Mouse (Mus musculus) forebrain, postnatal 0 days (tissue): ENCODE results near the gene Nop2. TPM values are rescaled to one million over a fixed set of nuclear protein-coding genes. Genes with fewer than 3 reads are reported as not detected.
A peak's percentile ranks its signal among the peaks of the same experiment; 100 is the strongest.

Experiments
- ATAC-seq: fragments of 200-750 bp; cut with Nextera tagmentation; 2 replicates; pipeline ENCODE4 v1.8.0; 2017; ENCODE audit warnings: mild to moderate bottlenecking, moderate library complexity
- DNase-seq: peaks from one replicate; pipeline ENCODE4 v3.0.0-alpha.2; 2015
- H3K27ac ChIP-seq: fragments of 300-500 bp; sonication (generic); 2 replicates; pipeline ENCODE4 v1.5.1; 2014; ENCODE audit warnings: low read depth, mild to moderate bottlenecking, antibody characterized with exemption, low read length, moderate library complexity, mixed read lengths
- H3K27me3 ChIP-seq: fragments of 300-500 bp; sonication (generic); 2 replicates; pipeline ENCODE4 v1.6.1; 2014; ENCODE audit warnings: mild to moderate bottlenecking, low read length, mixed read lengths; ENCODE audit not compliant: insufficient read depth
- H3K36me3 ChIP-seq: fragments of 300-500 bp; sonication (generic); 2 replicates; pipeline ENCODE4 v1.6.1; 2014; ENCODE audit warnings: mild to moderate bottlenecking, moderate library complexity; ENCODE audit not compliant: insufficient read depth
- H3K4me1 ChIP-seq: fragments of 300-500 bp; sonication (generic); 2 replicates; pipeline ENCODE4 v1.6.1; 2014; ENCODE audit warnings: antibody characterized with exemption; ENCODE audit not compliant: insufficient read depth
- H3K4me2 ChIP-seq: fragments of 300-500 bp; sonication (generic); 2 replicates; pipeline ENCODE4 v1.6.1; 2014; ENCODE audit warnings: low read depth, mild to moderate bottlenecking, moderate library complexity
- H3K4me3 ChIP-seq: fragments of 300-500 bp; sonication (generic); 2 replicates; pipeline ENCODE4 v1.5.1; 2014; ENCODE audit warnings: low read depth, low read length, mixed read lengths
- H3K9ac ChIP-seq: fragments of 300-500 bp; sonication (generic); 2 replicates; pipeline ENCODE4 v1.6.1; 2014; ENCODE audit warnings: mild to moderate bottlenecking
- H3K9me3 ChIP-seq: fragments of 300-500 bp; sonication (generic); 2 replicates; pipeline ENCODE4 v1.6.1; 2016; ENCODE audit warnings: low read length
- CTCF ChIP-seq: sonication (generic); IDR thresholded peaks from 2 replicates; pipeline ENCODE4 v1.5.1; 2016; ENCODE audit warnings: antibody characterized with exemption, control low read depth, low read depth
- WGBS: fragments of 180-500 bp; shearing (Covaris S2); extraction: QIAGEN DNeasy Blood & Tissue Kit; methylation state at CpG from one replicate; pipeline ENCODE4 v1.1.7; 2014; 5-methylcytosine and 5-hydroxymethylcytosine counted together
- polyA plus RNA-seq: library from polyadenylated mRNA; unstranded; fragments of >200 nt; fragmentation: Nextera tagmentation; extraction: Ambion mirVana; gene quantifications from 2 replicates; pipeline ENCODE4 v1.2.1, GENCODE M21; 2015
- total RNA-seq: library from RNA; depleted of rRNA; stranded (reverse); fragments of >200 nt; gene quantifications from 2 replicates; pipeline ENCODE4 v1.2.3, GENCODE M21; 2014

Nop2 gene
- total and polyA plus RNA-seq, 2 experiments from 2014 or later: 43.5 to 56.0 TPM

DNA sequence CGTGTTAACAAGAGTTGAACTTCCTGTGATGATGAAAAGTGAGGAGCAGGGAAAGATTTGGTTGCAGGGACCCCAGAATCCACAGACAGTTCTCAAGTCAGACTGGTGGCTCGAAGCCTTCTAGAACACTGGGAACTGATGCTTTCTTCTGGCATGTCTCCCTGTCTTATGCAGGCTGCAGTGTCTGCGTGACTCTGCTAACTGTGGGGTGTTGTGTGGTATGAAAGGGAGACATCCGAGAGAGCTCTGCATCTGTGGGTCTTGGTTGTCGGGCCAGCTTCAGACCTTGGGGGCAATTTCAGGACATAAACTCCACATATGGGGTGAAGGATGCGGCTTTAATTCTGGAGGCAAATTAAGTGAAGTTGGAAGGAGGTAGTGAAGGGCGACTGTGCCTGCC, 14.4 kb downstream of the Nop2 start:
- no peaks in the 10 kb centered on the region for H3K9me3 ChIP-seq
- H3K36me3 ChIP-seq: peaks cover 21% of the 10 kb centered on the region
- peak overlapping the region; percentile 97 for H3K4me2 ChIP-seq
- ATAC-seq (no peak), DNase-seq (peak; percentile 27)
- no peak overlapping the region for H3K27ac ChIP-seq
- H3K4me1 ChIP-seq: peaks cover 22% of the 10 kb centered on the region
- H3K4me3 ChIP-seq: peak overlapping the region; percentile 79
- H3K27me3 ChIP-seq: no peaks in the 10 kb centered on the region
- peak overlapping the region; percentile 91 for H3K9ac ChIP-seq
- 40% methylated on average over 7 of the region's 7 CpGs for WGBS
- no peak for TF ChIP-seq CTCF

DNA sequence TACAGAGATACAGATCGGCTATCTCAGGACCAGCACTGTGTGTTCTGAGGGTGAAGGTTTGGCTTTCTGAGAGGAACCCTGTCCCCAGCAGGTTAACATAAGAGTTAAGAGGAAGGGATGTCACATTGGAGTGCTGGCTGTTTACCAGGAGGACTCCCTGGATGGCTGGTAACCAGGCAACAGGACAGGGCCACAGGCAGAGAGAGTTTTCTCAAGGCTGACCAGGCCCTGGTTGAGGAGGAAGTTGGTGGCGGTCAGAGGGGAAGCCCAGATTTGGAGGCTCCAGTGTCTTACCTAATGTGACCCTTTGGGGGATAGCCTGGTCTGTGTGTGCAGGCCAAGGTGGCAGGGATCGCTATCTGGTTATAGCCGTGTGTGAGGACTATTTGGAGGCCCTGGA, 15.1 kb downstream of the Nop2 start:
- TF ChIP-seq CTCF: no peak
- H3K4me1 ChIP-seq: peaks cover 22% of the 10 kb centered on the region

GRCm38 (mm10) chr6:125147329-125147728, 15.6 kb downstream of the Nop2 start:
- H3K4me1 ChIP-seq: peaks cover 22% of the 10 kb centered on the region
- no peak for ATAC-seq
- peaks cover 25% of the 10 kb centered on the region for H3K36me3 ChIP-seq
- no peak for TF ChIP-seq CTCF
- H3K4me3 ChIP-seq: no peak overlapping the region
- WGBS: 63% methylated on average over 10 of the region's 10 CpGs
- H3K9me3 ChIP-seq: no peaks in the 10 kb centered on the region
- H3K9ac ChIP-seq: peak overlapping the region; percentile 91; the same call in 1 of the 2 replicates
- no peaks in the 10 kb centered on the region for H3K27me3 ChIP-seq
- no peak for DNase-seq
- no peak overlapping the region for H3K27ac ChIP-seq
- H3K4me2 ChIP-seq: peak overlapping the region; percentile 97

More for the DNA sequence above, 15.1 kb downstream of the Nop2 start:
- ATAC-seq (no peak), DNase-seq (no peak)
- Histone ChIP-seq H3K36me3 (peaks cover 22% of the 10 kb centered on the region), H3K4me3 (0 out of 2 replicates have a peak overlapping the region, but pooled peaks have one; percentile 79), H3K27me3 (no peaks in the 10 kb centered on the region), H3K9ac (peak overlapping the region; percentile 91), H3K27ac (no peak overlapping the region), H3K4me2 (peak overlapping the region; percentile 97), H3K9me3 (no peaks in the 10 kb centered on the region)
- 85% methylated on average over 4 of the region's 4 CpGs for WGBS

DNA sequence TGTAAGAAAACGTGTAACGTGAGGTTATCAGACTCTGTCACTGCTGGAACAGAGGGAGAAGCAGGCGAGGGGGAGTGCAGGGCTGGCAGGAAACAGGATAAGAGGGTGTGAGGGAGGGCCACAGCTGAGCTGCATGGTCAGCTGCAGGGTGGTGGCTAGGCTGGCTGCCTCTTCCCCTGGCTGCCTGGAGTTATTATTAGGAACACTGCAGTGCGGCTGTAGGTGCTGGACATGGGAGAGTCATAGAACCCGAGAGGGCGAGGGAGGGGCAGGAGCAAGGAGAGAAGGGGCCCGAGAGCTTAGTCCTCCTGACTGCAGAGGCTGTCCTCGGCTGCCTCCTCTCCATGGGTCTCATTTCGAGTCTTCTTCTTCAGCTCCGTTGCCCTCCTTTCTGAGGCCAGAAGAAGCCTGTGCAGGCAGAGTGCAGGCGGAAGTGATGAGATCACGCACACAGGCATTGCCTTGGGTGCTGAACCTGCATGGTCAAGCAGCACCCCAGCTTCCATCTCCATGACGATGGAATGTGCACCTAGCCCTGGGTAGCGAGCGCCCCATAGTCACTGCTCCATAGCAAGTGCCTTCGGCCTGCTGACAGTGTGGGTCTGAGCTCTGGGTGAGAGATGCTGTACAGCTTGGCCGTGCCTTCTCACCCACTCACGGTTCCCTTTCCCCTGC, 16.7 kb downstream of the Nop2 start:
- WGBS: 73% methylated on average over 18 of the region's 18 CpGs
- Histone ChIP-seq H3K9ac (0 out of 2 replicates have a peak overlapping the region, but pooled peaks have one; percentile 91), H3K27ac (peak overlapping the region; percentile 29; the same call in 1 of the 2 replicates), H3K36me3 (peaks cover 33% of the 10 kb centered on the region), H3K27me3 (no peaks in the 10 kb centered on the region), H3K9me3 (no peaks in the 10 kb centered on the region), H3K4me2 (no peak overlapping the region), H3K4me1 (peaks cover 22% of the 10 kb centered on the region), H3K4me3 (no peak overlapping the region)
- ATAC-seq: no peak
- DNase-seq: no peak
- no peak for TF ChIP-seq CTCF

DNA sequence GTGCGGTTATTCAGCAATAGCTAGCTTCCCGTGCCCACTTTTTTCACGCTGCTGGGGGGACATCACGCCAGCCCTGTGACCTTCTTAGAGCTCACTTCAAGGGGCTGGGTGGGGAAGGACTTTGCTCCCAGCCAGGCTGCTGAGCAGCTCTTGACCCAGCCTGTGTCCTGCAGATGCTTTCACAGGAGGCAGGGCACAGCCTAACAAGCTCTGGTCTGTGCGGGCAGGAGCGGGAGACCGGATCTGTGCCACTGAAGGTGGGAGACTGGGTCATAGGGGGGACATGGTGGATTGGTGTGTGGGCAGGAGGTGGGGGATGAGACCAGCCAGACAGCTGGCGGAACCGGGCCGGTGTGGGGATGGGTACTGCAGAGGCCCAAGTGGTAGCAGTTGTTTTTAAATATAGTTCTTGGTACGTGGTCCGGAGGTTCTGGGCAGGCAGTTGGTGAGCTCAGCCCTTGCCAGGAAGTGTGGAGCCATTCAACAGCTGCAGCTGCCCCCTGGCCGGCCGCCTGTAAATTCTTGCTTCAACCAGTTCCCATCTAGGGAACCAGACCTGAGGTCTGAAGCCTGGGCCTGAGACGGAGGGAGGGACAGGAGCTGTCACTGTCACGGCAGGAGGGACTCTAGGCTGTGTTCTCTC, 17.3 kb downstream of the Nop2 start:
- Histone ChIP-seq H3K36me3 (peaks cover 34% of the 10 kb centered on the region), H3K9me3 (no peaks in the 10 kb centered on the region), H3K27me3 (no peaks in the 10 kb centered on the region), H3K4me3 (no peak overlapping the region), H3K4me2 (no peak overlapping the region), H3K4me1 (peaks cover 22% of the 10 kb centered on the region), H3K9ac (no peak overlapping the region), H3K27ac (peak overlapping the region; percentile 29; the same call in 1 of the 2 replicates)
- 73% methylated on average over 16 of the region's 16 CpGs for WGBS
- DNase-seq: peak; percentile 35
- no peak for TF ChIP-seq CTCF
- ATAC-seq: no peak

DNA sequence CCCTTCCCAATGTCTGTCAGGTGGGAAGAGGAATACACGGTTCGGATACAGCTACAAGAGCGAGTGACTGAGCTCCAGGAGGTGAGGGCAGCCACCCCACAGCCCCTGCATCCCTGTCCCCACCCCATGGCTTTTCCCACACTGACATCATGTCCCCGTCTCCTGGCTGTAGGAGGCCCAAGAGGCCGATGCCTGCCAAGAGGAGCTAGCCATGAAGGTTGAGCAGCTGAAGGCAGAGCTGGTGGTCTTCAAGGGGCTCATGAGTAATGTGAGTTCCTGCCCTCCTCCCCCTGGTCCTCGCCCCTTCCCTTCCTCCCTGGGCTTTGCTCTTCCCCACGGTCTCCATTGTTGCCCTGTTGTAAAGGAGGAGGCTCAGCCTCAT, 17.9 kb downstream of the Nop2 start:
- Histone ChIP-seq H3K4me1 (peaks cover 22% of the 10 kb centered on the region), H3K9me3 (no peaks in the 10 kb centered on the region), H3K9ac (no peak overlapping the region), H3K4me3 (no peak overlapping the region), H3K27ac (no peak overlapping the region), H3K4me2 (no peak overlapping the region), H3K36me3 (peaks cover 31% of the 10 kb centered on the region), H3K27me3 (no peaks in the 10 kb centered on the region)
- DNase-seq: no peak
- no peak for ATAC-seq
- TF ChIP-seq CTCF: no peak
- WGBS: 67% methylated on average over 7 of the region's 7 CpGs

- TF ChIP-seq CTCF: no peak
- WGBS: 85% methylated on average over 22 of the region's 22 CpGs
- Histone ChIP-seq H3K36me3 (peaks cover 48% of the 10 kb centered on the region), H3K27ac (no peak overlapping the region), H3K4me1 (no peaks in the 10 kb centered on the region), H3K27me3 (no peaks in the 10 kb centered on the region), H3K9ac (no peak overlapping the region), H3K4me2 (no peak overlapping the region), H3K4me3 (no peak overlapping the region), H3K9me3 (no peaks in the 10 kb centered on the region)
- ATAC-seq: no peak
- DNase-seq: no peak
Measured at GRCm38 (mm10) chr6:125152212-125153017, 20.7 kb downstream of the Nop2 start.
